Mouse (Mus musculus): ENCODE measurements at regions not wholly inside any gene's neighbourhood (a gene's known extent, or its start where the extent isn't known, plus 50 kb on each side); places are given as distances from the start of the nearest gene placed in this dataset.

DNA sequence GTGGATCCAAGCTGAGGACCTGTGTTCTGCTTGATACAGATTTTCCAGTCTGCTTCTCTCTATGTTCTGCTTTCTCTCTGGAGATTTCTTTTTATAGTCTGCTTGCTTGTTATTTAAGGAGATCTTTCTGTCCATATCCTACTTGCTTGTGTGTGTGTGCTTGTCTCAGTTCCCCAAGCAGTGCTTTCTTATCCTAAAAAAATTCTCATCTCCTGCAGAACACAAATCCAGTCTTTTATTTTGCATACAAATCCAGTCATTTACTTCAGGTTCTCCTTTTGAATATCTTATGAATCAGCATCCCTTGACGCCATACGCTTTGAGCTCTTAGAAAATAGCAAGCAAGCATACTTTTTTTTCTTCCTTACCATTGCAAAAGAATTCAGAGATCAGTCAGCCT, 310.7 kb upstream of the Cypt14 start:
- no peak for DNase-seq

DNA sequence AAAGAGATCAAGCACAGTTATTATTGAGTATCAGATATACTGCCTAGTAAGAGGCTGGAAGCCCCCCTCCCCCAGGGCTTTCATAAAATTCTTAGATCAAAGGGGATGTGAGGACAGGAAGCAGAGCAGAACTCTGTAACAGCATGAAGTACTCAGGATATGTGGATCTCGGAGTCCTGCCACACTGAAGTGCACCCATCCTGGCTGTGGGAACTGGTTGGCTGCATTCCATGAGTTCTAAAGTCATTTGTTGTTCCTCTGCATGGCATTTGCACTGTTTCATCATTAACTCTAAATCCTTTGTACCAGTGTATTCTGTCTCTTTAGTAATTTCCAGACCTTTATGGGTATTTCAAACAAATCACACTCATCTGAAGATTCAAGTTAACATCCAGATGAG, 267.0 kb upstream of the Cypt14 start:
- DNase-seq: peak in 1 of 2 experiments; percentile 3

All from heart, adult 18-20 months (tissue).